Mouse (Mus musculus): ENCODE measurements around the gene Hmgcs2. TPM values are rescaled to one million over a fixed set of nuclear protein-coding genes. Genes with fewer than 3 reads are reported as not detected.

Hmgcs2 gene
- total and polyA plus RNA-seq, 2 experiments from 2014 or later = 30.5 to 42.2 TPM

GRCm38 (mm10) chr3:98299391-98300100 lies 19.3 kb downstream of the Hmgcs2 start:
- no peaks in the 10 kb centered on the region for H3K9me3 ChIP-seq (ENCODE audit: low read length)
- no peak overlapping the region for H3K4me3 ChIP-seq (ENCODE audit: low read length)
- DNase-seq (ENCODE audit: low spot score) (no peak), ATAC-seq (no peak)
- no peak for TF ChIP-seq CTCF (IDR thresholded peaks at IDR 0.05; ENCODE audit: low read depth)
- no peaks in the 10 kb centered on the region for H3K4me1 ChIP-seq (ENCODE audit: insufficient read depth, low read length)
- no peak overlapping the region for H3K4me2 ChIP-seq (ENCODE audit: low read depth, low read length)
- no peak overlapping the region for H3K9ac ChIP-seq (replicated peaks; ENCODE audit: low read length)
- 92% methylated on average over 1 of the region's 1 CpGs for WGBS
- no peaks in the 10 kb centered on the region for H3K27me3 ChIP-seq (ENCODE audit: insufficient read depth, low read length)
- H3K36me3 ChIP-seq (ENCODE audit: insufficient read depth, low read length) = no peaks in the 10 kb centered on the region
- no peak overlapping the region for H3K27ac ChIP-seq

DNA sequence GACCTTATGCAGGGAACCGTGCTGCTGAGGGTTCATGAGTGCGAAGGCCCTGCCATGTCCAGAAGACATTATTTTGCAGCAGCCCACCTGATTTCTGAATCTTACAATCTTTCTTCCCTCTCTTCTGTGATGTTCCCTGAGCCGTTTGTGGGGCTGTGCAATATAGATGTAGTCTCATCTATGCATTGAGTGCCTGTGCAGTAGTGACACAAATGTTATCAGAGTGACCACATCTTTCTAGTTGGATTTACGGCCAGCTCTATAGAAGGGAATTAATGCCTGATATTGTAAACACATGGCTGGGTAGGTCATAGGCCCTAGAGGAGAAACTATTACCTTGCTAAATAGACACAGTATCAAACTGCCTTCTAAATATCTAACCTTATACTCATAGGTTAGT lies 20.0 kb downstream of the Hmgcs2 start:
- ATAC-seq (no peak), DNase-seq (ENCODE audit: low spot score) (no peak)
- WGBS = 94% methylated on average over 4 of the region's 4 CpGs
- H3K4me3 ChIP-seq (ENCODE audit: low read length) = no peak overlapping the region
- no peaks in the 10 kb centered on the region for H3K4me1 ChIP-seq (ENCODE audit: insufficient read depth, low read length)
- TF ChIP-seq CTCF (IDR thresholded peaks at IDR 0.05; ENCODE audit: low read depth) = no peak
- no peak overlapping the region for H3K9ac ChIP-seq (replicated peaks; ENCODE audit: low read length)
- no peak overlapping the region for H3K4me2 ChIP-seq (ENCODE audit: low read depth, low read length)
- no peak overlapping the region for H3K27ac ChIP-seq
- H3K9me3 ChIP-seq (ENCODE audit: low read length) = no peaks in the 10 kb centered on the region
- no peaks in the 10 kb centered on the region for H3K27me3 ChIP-seq (ENCODE audit: insufficient read depth, low read length)
- H3K36me3 ChIP-seq (ENCODE audit: insufficient read depth, low read length) = no peaks in the 10 kb centered on the region

DNA sequence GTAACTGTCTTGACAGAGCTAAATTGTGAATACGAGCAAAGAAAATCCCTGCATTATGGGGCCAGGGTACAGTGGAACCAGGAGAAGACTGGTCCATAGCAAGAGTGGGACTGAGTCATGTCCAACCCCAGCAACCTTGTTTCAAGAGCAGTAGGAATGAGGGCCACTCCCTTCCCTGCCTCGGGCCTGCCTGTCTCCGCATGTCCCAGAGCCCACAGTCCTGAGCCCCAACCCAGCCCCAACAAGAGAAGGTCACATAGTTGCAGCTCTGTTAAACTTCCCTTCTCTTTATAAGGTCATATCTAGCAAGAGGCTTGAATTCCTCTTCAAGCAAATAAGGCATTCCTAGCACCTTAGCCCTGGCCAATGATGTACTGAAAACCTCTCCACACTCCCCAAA lies 21.5 kb downstream of the Hmgcs2 start:
- H3K9ac ChIP-seq (replicated peaks; ENCODE audit: low read length) = no peak overlapping the region
- DNase-seq (ENCODE audit: low spot score) = no peak
- no peak overlapping the region for H3K4me2 ChIP-seq (ENCODE audit: low read depth, low read length)
- 94% methylated on average over 3 of the region's 3 CpGs for WGBS
- H3K4me3 ChIP-seq (ENCODE audit: low read length) = no peak overlapping the region
- no peaks in the 10 kb centered on the region for H3K27me3 ChIP-seq (ENCODE audit: insufficient read depth, low read length)
- no peaks in the 10 kb centered on the region for H3K9me3 ChIP-seq (ENCODE audit: low read length)
- ATAC-seq = no peak
- no peak overlapping the region for H3K27ac ChIP-seq
- no peaks in the 10 kb centered on the region for H3K4me1 ChIP-seq (ENCODE audit: insufficient read depth, low read length)
- H3K36me3 ChIP-seq (ENCODE audit: insufficient read depth, low read length) = no peaks in the 10 kb centered on the region
- TF ChIP-seq CTCF (IDR thresholded peaks at IDR 0.05; ENCODE audit: low read depth) = no peak

DNA sequence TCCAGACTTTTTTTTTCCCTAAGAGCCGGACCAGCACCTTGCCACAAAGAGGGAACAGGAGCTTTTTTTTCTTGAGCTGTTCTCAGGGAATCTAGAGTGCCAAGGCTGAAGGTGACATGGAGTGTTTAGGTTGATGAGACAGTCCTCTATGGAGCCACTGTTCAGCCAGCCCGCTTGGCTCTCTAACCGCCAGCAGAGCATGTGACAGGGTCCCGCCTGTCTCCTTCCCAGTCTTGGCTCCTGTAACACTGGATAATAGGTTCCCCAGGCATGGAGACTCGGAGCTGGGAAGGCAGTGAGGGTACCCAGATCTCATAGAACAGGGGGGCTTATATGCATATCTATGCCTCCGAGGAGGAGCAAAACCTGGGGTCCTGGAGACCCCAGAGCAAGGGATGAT lies 28.4 kb downstream of the Hmgcs2 start:
- WGBS = 64% methylated on average over 6 of the region's 6 CpGs
- no peak for ATAC-seq
- H3K4me3 ChIP-seq (ENCODE audit: low read length) = no peak overlapping the region
- H3K27ac ChIP-seq = no peak overlapping the region
- no peaks in the 10 kb centered on the region for H3K36me3 ChIP-seq (ENCODE audit: insufficient read depth, low read length)
- no peaks in the 10 kb centered on the region for H3K9me3 ChIP-seq (ENCODE audit: low read length)
- no peak overlapping the region for H3K4me2 ChIP-seq (ENCODE audit: low read depth, low read length)
- no peak overlapping the region for H3K9ac ChIP-seq (replicated peaks; ENCODE audit: low read length)
- H3K27me3 ChIP-seq (ENCODE audit: insufficient read depth, low read length) = no peaks in the 10 kb centered on the region
- TF ChIP-seq CTCF (IDR thresholded peaks at IDR 0.05; ENCODE audit: low read depth) = no peak
- no peak for DNase-seq (ENCODE audit: low spot score)
- H3K4me1 ChIP-seq (ENCODE audit: insufficient read depth, low read length) = no peaks in the 10 kb centered on the region

DNA sequence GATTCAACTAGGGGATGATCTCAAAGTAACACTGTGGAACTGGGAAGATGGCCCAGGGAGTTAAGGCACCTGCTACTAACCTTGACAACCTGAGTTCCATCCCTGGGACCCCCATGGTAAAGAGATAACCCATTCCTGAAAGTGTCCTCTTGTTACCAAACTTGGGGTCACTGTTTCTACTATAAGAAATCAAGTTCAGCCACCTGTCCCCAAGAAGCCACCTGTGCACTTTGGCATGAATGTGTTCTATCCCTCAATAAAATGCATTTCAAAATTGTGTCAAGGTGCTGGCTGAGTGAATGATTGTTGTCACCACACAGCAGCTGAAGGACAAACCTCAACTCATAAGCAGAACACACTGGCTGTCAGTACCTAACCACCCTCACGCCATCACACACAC lies 30.2 kb downstream of the Hmgcs2 start:
- WGBS = 92% methylated on average over 1 of the region's 1 CpGs
- Histone ChIP-seq H3K27ac (no peak overlapping the region), H3K9ac (replicated peaks; ENCODE audit: low read length) (no peak overlapping the region), H3K36me3 (ENCODE audit: insufficient read depth, low read length) (no peaks in the 10 kb centered on the region), H3K27me3 (ENCODE audit: insufficient read depth, low read length) (no peaks in the 10 kb centered on the region), H3K4me3 (ENCODE audit: low read length) (no peak overlapping the region), H3K4me1 (ENCODE audit: insufficient read depth, low read length) (no peaks in the 10 kb centered on the region), H3K4me2 (ENCODE audit: low read depth, low read length) (no peak overlapping the region), H3K9me3 (ENCODE audit: low read length) (no peaks in the 10 kb centered on the region)
- DNase-seq (ENCODE audit: low spot score) = no peak
- ATAC-seq = no peak
- TF ChIP-seq CTCF (IDR thresholded peaks at IDR 0.05; ENCODE audit: low read depth) = no peak

- DNase-seq (ENCODE audit: low spot score) (peak; percentile 81), ATAC-seq (peak; percentile 73)
- Histone ChIP-seq H3K9me3 (ENCODE audit: low read length) (no peaks in the 10 kb centered on the region), H3K27ac (no peak overlapping the region), H3K27me3 (ENCODE audit: insufficient read depth, low read length) (no peaks in the 10 kb centered on the region), H3K4me3 (ENCODE audit: low read length) (no peak overlapping the region), H3K36me3 (ENCODE audit: insufficient read depth, low read length) (no peaks in the 10 kb centered on the region), H3K9ac (replicated peaks; ENCODE audit: low read length) (no peak overlapping the region), H3K4me1 (ENCODE audit: insufficient read depth, low read length) (0 out of 2 replicates have a peak, but pooled peaks cover 3% of the 10 kb centered on the region), H3K4me2 (ENCODE audit: low read depth, low read length) (no peak overlapping the region)
- 16% methylated on average over 6 of the region's 7 CpGs for WGBS
- peak; percentile 79 for TF ChIP-seq CTCF (IDR thresholded peaks at IDR 0.05; ENCODE audit: low read depth)
Observed at GRCm38 (mm10) chr3:98312867-98313266, 32.6 kb downstream of the Hmgcs2 start.

All from hindbrain, postnatal 0 days (tissue).